Mouse (Mus musculus): ENCODE results near the gene Spint2.

- TF ChIP-seq MAX (IDR thresholded peaks at IDR 0.05; ENCODE audit: low read depth): no peak
- no peak for TF ChIP-seq POLR2A (IDR thresholded peaks at IDR 0.05; ENCODE audit: insufficient read length, low read depth)
- TF ChIP-seq USF1 (IDR thresholded peaks at IDR 0.05; ENCODE audit: low read depth): no peak
- no peak for TF ChIP-seq CEBPB (IDR thresholded peaks at IDR 0.05; ENCODE audit: insufficient read depth, poor library complexity, severe bottlenecking)
- TF ChIP-seq MYOD1 (IDR thresholded peaks at IDR 0.05; ENCODE audit: control insufficient read depth in 1 of 3, insufficient read length in 2 of 3, low read depth in 2 of 3): no peak
- TF ChIP-seq POLR2AphosphoS2 (IDR thresholded peaks at IDR 0.05; ENCODE audit: insufficient read length, low read depth): no peak
- TF ChIP-seq MYOG (IDR thresholded peaks at IDR 0.05; ENCODE audit: control insufficient read depth in 1 of 3, insufficient read depth in 1 of 3, insufficient read length in 2 of 3, low read depth in 2 of 3): no peak
- TF ChIP-seq TCF12 (IDR thresholded peaks at IDR 0.05; ENCODE audit: insufficient read depth, poor library complexity, severe bottlenecking): no peak
- TF ChIP-seq REST (IDR thresholded peaks at IDR 0.05; ENCODE audit: insufficient read depth, insufficient read length): no peak
- TF ChIP-seq SRF (IDR thresholded peaks at IDR 0.05; ENCODE audit: control insufficient read depth, insufficient read length, low read depth): no peak
- no peak for TF ChIP-seq TCF3 (IDR thresholded peaks at IDR 0.05; ENCODE audit: insufficient read length, low read depth)
These were observed 5.8 kb upstream of the Spint2 start for GRCm38 (mm10) chr7:29287481-29287880.
